Mouse (Mus musculus) embryonic fibroblast, embryonic 13.5 days (primary cell): Measurements from ENCODE around the gene Gpr142.

ENCODE experiments used
- CTCF ChIP-seq: IDR thresholded peaks from 2 replicates; pipeline ENCODE4 v1.5.1; 2011; ENCODE audit warnings: mild to moderate bottlenecking, control low read depth, low read length, moderate library complexity, borderline replicate concordance; ENCODE audit not compliant: insufficient read depth
- POLR2A ChIP-seq: IDR thresholded peaks from 2 replicates; pipeline ENCODE4 v1.6.1; 2011; ENCODE audit warnings: low read depth, mild to moderate bottlenecking, control low read depth, low read length, moderate library complexity

GRCm38 (mm10) chr11:114809371-114809770 lies 10.6 kb downstream of the Gpr142 start:
- TF ChIP-seq CTCF (no peak), POLR2A (no peak)
